Mouse (Mus musculus) ovary, postnatal 36 days (tissue): Measurements from ENCODE around the gene Castor1.
A peak's percentile ranks its signal among the peaks of the same experiment; 100 is the strongest.

ENCODE experiments used
- DNase-seq: peaks from one replicate; pipeline ENCODE4 v3.0.0; 2022; ENCODE audit warnings: low spot score, mixed read lengths

The Castor1 gene

DNA sequence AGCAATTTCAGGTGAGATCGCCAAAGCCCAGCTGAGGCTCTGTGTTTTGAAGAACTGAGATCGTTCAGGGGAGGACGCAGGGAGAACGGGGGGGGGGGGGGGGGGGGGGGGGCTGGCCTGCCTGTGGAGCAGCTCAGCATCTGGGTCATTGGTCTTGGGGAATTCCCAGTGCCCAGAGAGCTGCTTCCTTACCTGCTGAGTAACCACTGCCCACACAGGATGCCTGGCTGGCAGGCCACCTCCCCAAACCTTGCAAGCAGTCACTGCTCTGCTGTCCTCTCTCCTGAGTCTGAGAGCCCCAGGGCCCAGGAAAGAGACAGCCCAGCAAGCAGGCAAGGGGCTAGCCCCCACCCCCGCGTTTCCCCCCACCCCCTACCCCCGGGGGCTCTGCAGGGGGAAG is 44.8 kb downstream of the Castor1 start:
- DNase-seq = no peak

DNA sequence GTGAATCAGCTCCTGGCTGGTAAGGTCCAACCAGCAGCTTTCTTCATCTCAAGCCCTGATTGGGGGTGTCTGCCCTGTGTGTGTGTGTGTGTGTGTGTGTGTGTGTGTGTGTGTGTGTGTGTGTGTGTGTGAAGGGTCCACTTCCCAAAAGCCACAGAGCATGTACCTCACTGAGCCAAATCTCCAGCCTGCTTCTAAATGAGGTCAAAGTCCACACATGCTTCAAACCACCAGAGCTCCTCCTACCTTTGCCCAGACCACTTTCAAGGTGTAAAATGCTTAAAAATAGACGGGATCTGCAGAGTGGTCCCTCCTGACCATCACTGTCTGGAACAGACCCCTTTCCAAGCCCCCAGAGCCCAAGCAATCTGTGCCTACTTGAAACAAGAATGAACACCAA is 45.3 kb downstream of the Castor1 start:
- no peak for DNase-seq

DNA sequence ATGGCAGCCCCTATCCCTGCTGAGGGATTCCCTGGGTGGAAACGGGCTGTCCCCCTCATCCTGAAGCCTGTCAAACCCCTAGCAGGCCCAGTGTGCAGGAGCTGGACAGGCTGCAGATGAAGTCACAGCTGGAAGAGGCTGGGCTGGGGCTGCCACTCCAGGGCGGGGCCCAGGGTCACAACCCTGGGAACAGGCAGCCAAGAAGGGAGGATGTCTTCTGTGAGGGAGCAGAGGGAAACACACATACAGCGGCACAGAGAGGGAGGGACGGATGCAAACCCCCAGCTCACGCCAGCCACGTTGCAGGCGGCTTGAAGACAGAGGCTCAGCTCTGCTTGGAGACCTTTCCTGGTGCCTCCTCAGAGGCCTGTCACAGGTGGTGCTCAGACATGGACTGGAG is 46.0 kb downstream of the Castor1 start:
- DNase-seq = no peak

DNA sequence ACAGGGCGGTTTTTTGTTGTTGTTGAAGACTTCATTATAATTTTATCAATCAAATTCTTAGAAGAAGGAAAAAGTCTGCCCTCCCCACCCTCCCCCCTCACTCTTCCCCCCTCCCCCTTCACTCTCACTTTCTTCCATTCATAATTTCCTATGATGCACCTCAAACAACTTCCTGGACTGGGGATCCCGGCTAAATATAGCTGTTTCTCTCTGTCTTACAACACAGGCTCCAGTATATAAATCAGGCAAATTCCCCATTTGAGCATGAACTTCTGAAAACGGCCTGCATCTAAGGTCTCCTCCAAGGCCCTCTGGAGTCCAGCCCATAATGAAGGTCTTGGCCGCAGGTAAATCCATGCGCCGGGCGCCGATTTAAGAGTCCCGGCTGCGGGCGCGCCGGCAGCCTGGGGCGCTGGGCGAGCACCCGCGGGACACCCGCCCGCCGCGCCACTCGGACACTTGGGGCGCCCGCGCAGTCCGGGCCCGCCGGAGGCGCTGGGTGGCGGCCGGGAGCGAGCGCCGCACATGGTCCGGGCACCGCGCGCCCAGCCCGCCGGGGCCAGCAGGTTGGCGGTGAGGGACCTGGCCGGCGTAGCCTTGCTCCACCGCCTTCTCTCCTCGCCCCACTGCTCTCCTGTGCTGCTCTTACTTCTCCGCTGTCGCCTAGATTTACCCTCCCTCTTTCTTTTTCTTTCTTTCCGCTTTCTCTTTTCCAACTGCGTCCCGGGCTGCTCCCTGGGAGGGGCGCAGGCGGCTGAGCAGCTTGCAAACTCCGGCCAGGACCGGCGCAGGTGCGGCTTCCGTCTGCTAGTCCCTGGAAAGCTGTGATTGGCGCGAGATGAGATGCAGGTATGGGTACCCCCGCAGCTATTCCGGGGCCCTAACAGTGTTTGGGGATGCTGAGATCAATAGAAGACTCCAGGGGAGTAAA is 48.5 kb downstream of the Castor1 start:
- DNase-seq = peak; percentile 75

DNA sequence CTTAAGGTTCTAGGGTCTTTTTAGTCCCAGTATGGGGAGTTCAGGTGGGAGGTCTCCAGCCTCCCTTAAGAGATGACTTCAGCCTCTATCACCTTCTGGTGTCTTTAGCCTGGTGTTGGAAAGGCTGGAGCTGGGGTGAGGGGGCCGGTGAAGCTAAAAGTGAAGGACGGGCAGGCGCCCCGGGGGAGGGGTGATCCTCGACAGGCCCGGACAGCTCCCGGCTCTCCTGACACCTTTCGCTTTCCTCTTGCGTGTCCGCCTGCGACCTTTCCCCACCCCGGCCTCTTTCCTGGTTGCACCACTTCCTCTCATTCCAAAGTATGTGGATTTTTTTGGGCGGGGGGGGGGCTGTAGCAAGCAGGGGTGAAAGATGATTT is 49.2 kb downstream of the Castor1 start:
- DNase-seq = no peak

DNA sequence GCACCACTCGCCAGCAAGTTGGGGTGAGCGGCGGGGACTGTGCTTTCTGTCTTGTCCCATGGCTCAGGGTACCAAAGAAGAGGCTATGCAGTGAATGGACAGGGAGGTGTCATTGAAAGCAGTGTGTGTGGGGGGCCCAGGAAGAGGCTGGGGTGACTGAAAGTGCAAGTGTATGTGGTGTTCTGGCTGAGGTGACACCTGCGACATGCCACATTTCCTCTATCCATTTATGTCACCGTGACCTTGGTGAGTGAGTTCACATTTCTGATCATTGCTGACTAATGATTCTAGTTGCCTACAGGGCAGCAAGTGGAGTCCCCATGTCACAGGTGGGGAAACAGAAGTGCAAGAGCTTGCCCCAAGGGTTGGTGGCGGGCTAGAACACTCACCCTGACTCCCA is 50.5 kb downstream of the Castor1 start:
- DNase-seq = no peak

DNA sequence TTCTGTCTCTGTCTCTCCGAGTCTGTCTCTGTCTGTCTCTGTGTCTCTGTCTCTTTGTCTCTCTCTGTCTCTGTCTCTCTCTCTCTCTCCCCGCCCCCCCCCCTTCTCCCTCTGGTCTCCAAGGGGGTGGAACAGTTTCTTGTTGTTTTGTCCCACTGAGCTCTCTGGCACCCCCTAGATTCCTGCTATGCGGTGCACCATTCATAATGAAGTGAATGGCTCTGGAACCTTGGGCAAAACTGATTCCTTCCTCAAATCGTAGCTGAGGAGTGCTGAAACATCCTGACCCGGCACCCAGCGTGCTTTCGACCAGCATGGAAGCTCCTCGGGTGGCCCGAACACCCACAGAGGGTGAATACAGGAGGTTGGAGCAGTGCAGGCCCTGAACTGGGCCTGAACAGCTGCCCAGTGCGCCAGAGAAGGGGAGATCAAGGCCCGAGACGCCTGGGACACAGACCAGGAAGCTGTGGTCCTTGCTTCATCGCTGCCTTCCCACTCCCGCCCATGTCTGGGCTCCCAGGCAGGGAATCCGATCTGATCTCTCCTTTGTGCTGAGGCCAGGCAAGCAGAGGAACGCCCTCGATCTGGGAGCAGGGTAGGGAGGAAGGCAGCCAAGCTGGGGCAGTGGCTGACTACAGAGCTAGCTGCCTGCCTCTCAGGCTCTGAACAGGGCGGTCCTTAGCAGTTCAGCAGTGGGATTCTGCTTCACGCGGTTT is 52.9 kb downstream of the Castor1 start:
- DNase-seq = peak; percentile 37

DNA sequence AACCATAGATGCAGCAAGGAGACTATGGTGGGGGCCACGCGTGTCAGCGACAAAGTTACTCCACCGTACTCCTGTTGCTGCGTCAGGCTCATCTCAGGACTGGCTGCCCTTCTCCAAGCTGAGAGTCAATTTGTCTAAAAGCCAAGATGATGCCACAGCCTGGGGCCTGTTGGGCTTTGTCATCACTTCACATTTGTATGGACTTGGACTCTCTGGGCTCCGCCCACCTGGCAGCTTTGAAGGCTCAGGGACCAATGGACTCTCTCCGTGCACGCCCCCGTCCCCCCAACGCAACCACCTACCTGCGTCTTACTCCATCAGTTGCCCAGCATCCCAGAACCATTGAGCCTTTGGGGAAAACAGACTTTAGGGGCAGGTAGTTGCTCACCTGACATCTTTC is 53.5 kb downstream of the Castor1 start:
- no peak for DNase-seq
